Mouse (Mus musculus): ENCODE results near the gene Rhoh. TPM values are rescaled to one million over a fixed set of nuclear protein-coding genes. Genes with fewer than 3 reads are reported as not detected.

The Rhoh gene
- polyA plus RNA-seq, 1 experiment from 2014 or later, result 2.5 TPM

DNA sequence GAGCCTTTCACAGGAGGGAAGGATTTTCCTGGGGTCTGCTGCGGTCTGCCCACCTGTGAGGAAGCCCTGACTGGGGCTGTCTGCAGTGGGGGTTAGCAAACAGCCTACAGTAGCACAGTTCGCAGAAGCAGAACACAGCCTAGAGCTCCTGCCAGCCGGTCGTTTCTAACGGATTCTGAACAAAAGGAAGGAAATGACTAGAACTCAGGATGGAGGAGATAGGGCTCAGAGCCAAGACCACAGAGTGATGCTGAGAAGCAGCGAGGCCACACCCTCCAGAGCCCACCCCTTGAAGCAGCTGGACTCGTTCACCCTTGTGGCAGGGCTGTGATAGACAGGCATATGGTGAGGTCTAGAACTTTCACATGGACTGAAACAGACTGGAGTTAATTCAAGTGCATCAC lies 39.9 kb downstream of the Rhoh start:
- no peak overlapping the region for H3K4me3 ChIP-seq
- WGBS (ENCODE audit: insufficient replicate concordance), result 14% methylated on average over 7 of the region's 7 CpGs
- H3K9ac ChIP-seq, result no peak overlapping the region
- peak; percentile 77 for ATAC-seq
- no peak overlapping the region for H3K27ac ChIP-seq
- peaks cover 19% of the 10 kb centered on the region for H3K4me1 ChIP-seq
- H3K36me3 ChIP-seq, result no peaks in the 10 kb centered on the region
- H3K9me3 ChIP-seq (replicated peaks), result peaks cover 18% of the 10 kb centered on the region; the same call in 1 of the 2 replicates
- H3K27me3 ChIP-seq (replicated peaks), result no peaks in the 10 kb centered on the region
- H3K4me2 ChIP-seq, result no peak overlapping the region

DNA sequence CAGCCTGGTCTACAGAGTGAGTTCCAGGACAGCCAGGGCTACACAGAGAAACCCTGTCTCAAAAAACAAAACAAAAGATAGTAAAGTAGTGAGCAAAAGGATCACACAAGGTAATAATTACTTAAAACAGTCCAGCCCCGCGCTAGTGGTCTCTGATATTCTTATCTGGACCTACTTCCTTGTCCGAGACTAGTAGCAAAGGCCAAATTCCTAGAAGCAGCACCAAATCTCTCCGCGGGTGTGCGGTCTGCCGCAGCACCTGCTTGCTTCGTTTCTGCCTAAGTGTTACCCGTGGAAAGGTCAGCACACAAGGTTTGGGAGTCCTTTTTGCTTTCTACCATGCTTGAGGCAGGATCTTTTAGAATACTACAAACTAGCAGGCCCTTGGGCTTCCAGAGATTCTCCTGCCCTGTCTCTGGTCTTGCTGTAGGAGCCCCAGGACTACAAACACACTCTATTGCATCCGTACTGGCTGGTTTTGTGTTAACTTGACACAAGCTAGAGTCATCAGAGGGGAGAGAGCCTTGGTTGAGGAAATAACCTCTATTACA lies 40.9 kb downstream of the Rhoh start:
- Histone ChIP-seq H3K9ac (no peak overlapping the region), H3K36me3 (no peaks in the 10 kb centered on the region), H3K9me3 (replicated peaks) (peaks cover 18% of the 10 kb centered on the region; the same call in 1 of the 2 replicates), H3K4me1 (peaks cover 19% of the 10 kb centered on the region), H3K4me2 (no peak overlapping the region), H3K27ac (no peak overlapping the region), H3K27me3 (replicated peaks) (no peaks in the 10 kb centered on the region), H3K4me3 (no peak overlapping the region)
- WGBS (ENCODE audit: insufficient replicate concordance), result 24% methylated on average over 10 of the region's 10 CpGs
- ATAC-seq, result no peak

DNA sequence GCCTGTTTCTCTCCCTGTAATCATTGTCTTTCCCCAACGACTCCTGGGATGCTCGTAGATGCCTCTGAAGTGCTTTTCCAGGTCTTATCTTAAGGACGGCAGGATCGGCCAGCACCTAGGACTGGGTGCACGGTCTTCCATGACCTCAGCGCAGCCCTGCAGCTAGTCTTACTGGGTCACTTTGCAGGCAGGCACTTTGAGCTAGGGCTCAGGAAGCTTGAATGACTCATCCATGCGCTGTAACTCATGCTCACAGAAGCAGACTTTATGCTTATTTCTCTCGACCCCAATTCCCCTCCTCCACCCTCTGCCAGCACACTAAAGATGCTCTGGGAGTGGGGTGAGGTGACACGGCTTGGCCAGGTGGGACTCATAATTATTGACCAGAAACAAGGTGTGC lies 41.8 kb downstream of the Rhoh start:
- Histone ChIP-seq H3K4me1 (peaks cover 19% of the 10 kb centered on the region), H3K9ac (no peak overlapping the region), H3K9me3 (replicated peaks) (peaks cover 18% of the 10 kb centered on the region; the same call in 1 of the 2 replicates), H3K27ac (no peak overlapping the region), H3K36me3 (no peaks in the 10 kb centered on the region), H3K4me3 (no peak overlapping the region), H3K27me3 (replicated peaks) (no peaks in the 10 kb centered on the region), H3K4me2 (no peak overlapping the region)
- ATAC-seq, result no peak
- WGBS (ENCODE audit: insufficient replicate concordance), result 75% methylated on average over 9 of the region's 9 CpGs

DNA sequence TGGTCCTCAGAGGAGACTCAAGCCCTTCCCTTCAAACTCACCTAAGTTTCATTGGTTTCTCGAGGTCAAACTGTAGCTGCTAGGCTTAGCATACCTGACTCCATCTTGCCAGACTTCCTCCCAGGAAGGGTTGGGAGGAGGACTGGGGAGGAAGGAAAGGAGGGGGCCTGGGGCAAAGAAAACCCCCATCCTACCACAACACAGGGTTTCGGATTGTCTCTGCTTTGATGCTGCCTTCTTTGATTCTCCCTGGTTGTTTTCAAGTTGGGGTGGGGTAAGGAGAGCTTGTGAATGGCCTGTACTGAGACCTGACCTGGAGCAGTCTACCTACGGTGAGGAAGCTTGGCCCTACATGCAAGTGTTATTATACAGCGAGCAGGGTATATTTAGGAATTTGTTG lies 43.5 kb downstream of the Rhoh start:
- H3K4me2 ChIP-seq, result no peak overlapping the region
- H3K27me3 ChIP-seq (replicated peaks), result no peaks in the 10 kb centered on the region
- peaks cover 19% of the 10 kb centered on the region for H3K4me1 ChIP-seq
- no peak overlapping the region for H3K27ac ChIP-seq
- no peak overlapping the region for H3K9ac ChIP-seq
- H3K36me3 ChIP-seq, result no peaks in the 10 kb centered on the region
- no peak overlapping the region for H3K4me3 ChIP-seq
- H3K9me3 ChIP-seq (replicated peaks), result peaks cover 18% of the 10 kb centered on the region; the same call in 1 of the 2 replicates
- 64% methylated on average over 4 of the region's 4 CpGs for WGBS (ENCODE audit: insufficient replicate concordance)
- no peak for ATAC-seq

DNA sequence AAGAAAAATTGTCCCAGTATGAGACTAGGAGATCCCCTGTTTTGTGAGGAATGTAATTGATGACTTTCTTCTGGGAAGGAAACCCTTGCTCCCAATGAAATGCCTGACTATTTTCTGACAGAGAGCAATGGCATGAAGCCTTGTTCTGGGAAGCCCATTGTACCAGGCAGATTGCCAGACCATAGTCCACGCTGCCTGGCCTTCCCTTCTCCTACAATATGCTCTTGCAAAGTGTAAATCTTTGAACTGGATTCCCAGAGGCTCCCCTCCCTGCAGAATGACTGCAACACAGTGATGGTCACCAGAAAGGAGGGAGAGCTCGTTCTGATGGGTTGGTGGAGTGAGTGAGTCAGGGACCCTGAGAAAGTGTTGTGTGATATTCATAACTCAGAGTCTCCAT lies 47.7 kb downstream of the Rhoh start:
- H3K36me3 ChIP-seq, result no peaks in the 10 kb centered on the region
- no peaks in the 10 kb centered on the region for H3K27me3 ChIP-seq (replicated peaks)
- H3K4me1 ChIP-seq, result 0 out of 2 replicates have a peak, but pooled peaks cover 4% of the 10 kb centered on the region
- no peak overlapping the region for H3K4me3 ChIP-seq
- ATAC-seq, result no peak
- H3K9ac ChIP-seq, result no peak overlapping the region
- H3K27ac ChIP-seq, result no peak overlapping the region
- WGBS (ENCODE audit: insufficient replicate concordance), result 63% methylated on average over 2 of the region's 2 CpGs
- 0 out of 2 replicates have a peak, but pooled peaks cover 6% of the 10 kb centered on the region for H3K9me3 ChIP-seq (replicated peaks)
- H3K4me2 ChIP-seq, result no peak overlapping the region

DNA sequence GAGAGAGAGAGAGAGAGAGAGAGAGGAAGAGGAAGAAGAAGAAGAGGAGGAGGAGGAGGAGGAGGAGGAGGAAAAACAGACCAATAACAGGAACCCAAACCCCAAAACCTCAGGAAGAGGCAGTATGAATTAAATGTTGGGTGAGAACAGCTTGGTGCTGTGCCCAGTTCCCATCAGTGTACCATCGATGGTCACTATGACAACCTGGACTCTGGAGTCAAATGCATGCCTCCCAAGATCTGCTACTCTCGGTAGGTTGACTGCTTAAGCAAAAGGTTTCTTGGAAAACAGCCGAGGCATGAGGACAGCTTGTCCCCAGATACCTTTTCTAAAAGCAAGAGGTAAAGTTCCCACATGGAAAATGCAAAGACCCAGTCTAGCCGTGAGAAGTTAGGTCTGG lies 48.3 kb downstream of the Rhoh start:
- Histone ChIP-seq H3K4me3 (no peak overlapping the region), H3K4me1 (0 out of 2 replicates have a peak, but pooled peaks cover 4% of the 10 kb centered on the region), H3K27ac (no peak overlapping the region), H3K4me2 (no peak overlapping the region), H3K9me3 (replicated peaks) (0 out of 2 replicates have a peak, but pooled peaks cover 3% of the 10 kb centered on the region), H3K36me3 (no peaks in the 10 kb centered on the region), H3K9ac (no peak overlapping the region), H3K27me3 (replicated peaks) (no peaks in the 10 kb centered on the region)
- no peak for ATAC-seq
- 61% methylated on average over 4 of the region's 4 CpGs for WGBS (ENCODE audit: insufficient replicate concordance)

DNA sequence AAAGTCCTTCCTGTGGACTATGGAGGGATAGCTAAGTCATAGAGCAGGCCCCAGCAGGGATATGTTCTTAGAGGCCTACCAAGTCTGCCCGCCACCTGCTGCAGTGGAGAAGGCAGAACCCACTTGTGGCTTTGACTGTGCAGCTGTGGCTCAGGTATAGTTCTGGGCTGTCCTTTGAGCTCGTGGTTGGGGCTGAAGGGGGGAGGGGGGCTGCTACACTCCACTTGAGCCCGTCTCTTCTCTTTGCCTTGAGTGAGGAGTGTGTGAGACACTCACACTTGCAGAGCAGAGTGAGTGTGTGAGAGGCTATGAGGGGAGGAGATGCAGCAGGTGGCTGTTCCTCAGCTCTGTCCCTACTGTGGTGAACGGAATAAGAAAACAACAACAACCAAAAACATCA lies 49.4 kb downstream of the Rhoh start:
- Histone ChIP-seq H3K4me1 (0 out of 2 replicates have a peak, but pooled peaks cover 4% of the 10 kb centered on the region), H3K4me2 (no peak overlapping the region), H3K27me3 (replicated peaks) (no peaks in the 10 kb centered on the region), H3K9ac (no peak overlapping the region), H3K27ac (no peak overlapping the region), H3K36me3 (no peaks in the 10 kb centered on the region), H3K9me3 (replicated peaks) (no peaks in the 10 kb centered on the region), H3K4me3 (no peak overlapping the region)
- WGBS (ENCODE audit: insufficient replicate concordance), result 53% methylated on average over 4 of the region's 4 CpGs
- no peak for ATAC-seq

DNA sequence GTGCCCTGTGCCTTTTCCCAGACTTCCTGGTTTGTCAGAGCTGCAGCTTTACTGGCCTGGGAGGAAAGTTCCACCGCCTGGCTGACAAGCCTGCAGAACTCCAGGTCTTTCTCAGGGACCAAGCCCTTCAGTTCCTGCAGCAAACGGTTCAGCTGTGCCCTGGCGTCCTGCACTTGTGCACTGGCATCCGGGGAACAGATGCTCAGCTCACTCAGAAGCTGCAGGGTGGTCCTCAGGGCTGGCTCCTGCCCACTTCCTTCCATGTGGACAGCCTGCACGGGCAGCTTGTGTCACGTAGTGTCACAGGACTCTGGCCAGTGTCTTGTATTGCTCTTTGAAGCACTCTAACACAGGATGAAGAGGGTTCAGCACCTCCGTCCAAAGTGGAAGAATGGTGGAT lies 50.7 kb downstream of the Rhoh start:
- 45% methylated on average over 7 of the region's 7 CpGs for WGBS (ENCODE audit: insufficient replicate concordance)
- ATAC-seq, result no peak
- no peaks in the 10 kb centered on the region for H3K27me3 ChIP-seq (replicated peaks)
- H3K9ac ChIP-seq, result no peak overlapping the region
- H3K4me2 ChIP-seq, result no peak overlapping the region
- H3K36me3 ChIP-seq, result no peaks in the 10 kb centered on the region
- no peak overlapping the region for H3K27ac ChIP-seq
- no peak overlapping the region for H3K4me3 ChIP-seq
- H3K9me3 ChIP-seq (replicated peaks), result no peaks in the 10 kb centered on the region
- H3K4me1 ChIP-seq, result 0 out of 2 replicates have a peak, but pooled peaks cover 4% of the 10 kb centered on the region

DNA sequence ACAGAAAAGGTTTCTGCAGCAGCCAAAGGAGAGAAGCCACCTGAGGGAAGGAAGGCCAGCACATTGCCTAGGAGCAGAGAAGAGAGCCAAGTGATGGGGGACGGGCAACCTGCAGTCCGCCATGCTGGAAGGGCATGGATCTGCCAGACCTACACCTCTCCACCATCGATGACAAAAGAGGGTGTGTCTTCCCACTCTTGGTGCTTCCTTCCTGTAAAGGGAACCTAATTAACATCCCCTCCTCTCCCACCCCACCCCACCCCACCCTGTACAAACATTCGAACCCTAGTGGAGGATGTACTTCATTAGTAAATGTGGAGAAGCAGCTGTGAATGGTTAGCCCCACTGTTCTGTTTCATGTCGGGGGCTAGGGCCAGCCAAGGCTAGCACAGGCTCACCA lies 51.2 kb downstream of the Rhoh start:
- Histone ChIP-seq H3K4me2 (no peak overlapping the region), H3K36me3 (no peaks in the 10 kb centered on the region), H3K4me3 (no peak overlapping the region), H3K9me3 (replicated peaks) (no peaks in the 10 kb centered on the region), H3K9ac (no peak overlapping the region), H3K27me3 (replicated peaks) (no peaks in the 10 kb centered on the region), H3K4me1 (0 out of 2 replicates have a peak, but pooled peaks cover 4% of the 10 kb centered on the region), H3K27ac (no peak overlapping the region)
- no peak for ATAC-seq
- 65% methylated on average over 5 of the region's 5 CpGs for WGBS (ENCODE audit: insufficient replicate concordance)

DNA sequence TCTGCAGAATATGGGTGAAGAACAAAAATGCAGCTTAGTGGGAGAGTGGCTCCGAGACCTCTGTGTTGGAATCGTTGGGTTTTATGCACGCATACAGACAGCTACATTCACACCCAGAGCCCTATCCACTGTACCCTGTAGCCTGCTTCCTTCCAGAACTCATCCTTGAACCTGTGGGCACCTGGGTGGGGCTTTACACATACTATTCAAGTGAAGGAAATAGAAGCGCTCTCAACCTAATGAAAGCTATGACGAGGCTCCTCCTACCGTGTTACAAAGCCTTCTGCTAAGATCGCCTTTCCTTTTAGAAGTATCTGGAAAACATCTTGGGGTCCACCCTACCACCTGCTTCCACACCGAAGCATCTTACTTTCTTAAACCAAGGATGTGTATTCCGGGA lies 52.1 kb downstream of the Rhoh start:
- Histone ChIP-seq H3K36me3 (no peaks in the 10 kb centered on the region), H3K4me1 (0 out of 2 replicates have a peak, but pooled peaks cover 4% of the 10 kb centered on the region), H3K4me2 (no peak overlapping the region), H3K9ac (no peak overlapping the region), H3K27me3 (replicated peaks) (no peaks in the 10 kb centered on the region), H3K27ac (no peak overlapping the region), H3K4me3 (no peak overlapping the region), H3K9me3 (replicated peaks) (no peaks in the 10 kb centered on the region)
- 72% methylated on average over 9 of the region's 9 CpGs for WGBS (ENCODE audit: insufficient replicate concordance)
- ATAC-seq, result no peak

DNA sequence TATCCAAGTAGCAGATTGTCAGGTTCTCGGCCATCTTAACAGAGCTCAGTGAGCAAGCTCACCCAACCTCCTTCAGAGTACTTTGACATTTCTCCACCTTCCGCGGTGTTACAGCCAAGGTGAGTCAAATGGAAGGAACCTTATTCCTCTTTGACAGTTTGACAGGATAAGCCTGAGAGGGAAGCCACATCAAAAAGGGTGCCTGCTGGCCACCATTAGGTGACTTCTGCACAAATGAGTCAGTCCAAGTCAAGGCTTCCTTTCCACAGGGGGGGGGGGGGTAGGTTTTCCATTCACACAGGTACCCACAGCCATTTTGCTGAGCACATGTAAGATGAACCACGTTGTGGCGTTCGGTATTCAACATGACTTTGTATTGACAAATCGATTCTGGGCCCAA lies 53.3 kb downstream of the Rhoh start:
- Histone ChIP-seq H3K27me3 (replicated peaks) (no peaks in the 10 kb centered on the region), H3K9ac (no peak overlapping the region), H3K36me3 (no peaks in the 10 kb centered on the region), H3K4me3 (no peak overlapping the region), H3K4me2 (no peak overlapping the region), H3K4me1 (peaks cover 11% of the 10 kb centered on the region; the same call in 1 of the 2 replicates), H3K9me3 (replicated peaks) (no peaks in the 10 kb centered on the region), H3K27ac (no peak overlapping the region)
- 83% methylated on average over 7 of the region's 7 CpGs for WGBS (ENCODE audit: insufficient replicate concordance)
- no peak for ATAC-seq

DNA sequence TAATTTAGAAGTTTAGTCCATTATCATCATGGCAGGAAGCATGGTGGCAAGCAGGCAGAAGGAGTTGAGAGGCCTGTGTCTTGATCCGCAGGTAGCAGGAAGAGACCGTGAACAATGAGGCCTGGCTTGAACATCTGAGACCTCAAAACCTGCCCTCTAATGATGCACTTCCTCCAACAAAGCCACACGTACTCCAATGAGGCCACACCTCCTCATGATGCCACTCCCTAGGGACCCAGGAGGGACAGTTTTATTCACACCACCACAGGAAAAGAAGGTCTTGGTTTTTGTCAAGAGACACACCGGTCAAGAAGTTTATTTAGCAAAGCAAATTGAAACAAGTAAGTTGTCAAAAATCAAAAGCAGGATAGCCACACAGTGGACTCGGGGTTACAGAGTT lies 55.9 kb downstream of the Rhoh start:
- H3K9me3 ChIP-seq (replicated peaks), result no peaks in the 10 kb centered on the region
- no peaks in the 10 kb centered on the region for H3K36me3 ChIP-seq
- no peak overlapping the region for H3K9ac ChIP-seq
- H3K4me2 ChIP-seq, result no peak overlapping the region
- H3K4me1 ChIP-seq, result peaks cover 12% of the 10 kb centered on the region; the same call in 1 of the 2 replicates
- 76% methylated on average over 5 of the region's 5 CpGs for WGBS (ENCODE audit: insufficient replicate concordance)
- H3K27me3 ChIP-seq (replicated peaks), result no peaks in the 10 kb centered on the region
- H3K27ac ChIP-seq, result no peak overlapping the region
- ATAC-seq, result no peak
- no peak overlapping the region for H3K4me3 ChIP-seq

DNA sequence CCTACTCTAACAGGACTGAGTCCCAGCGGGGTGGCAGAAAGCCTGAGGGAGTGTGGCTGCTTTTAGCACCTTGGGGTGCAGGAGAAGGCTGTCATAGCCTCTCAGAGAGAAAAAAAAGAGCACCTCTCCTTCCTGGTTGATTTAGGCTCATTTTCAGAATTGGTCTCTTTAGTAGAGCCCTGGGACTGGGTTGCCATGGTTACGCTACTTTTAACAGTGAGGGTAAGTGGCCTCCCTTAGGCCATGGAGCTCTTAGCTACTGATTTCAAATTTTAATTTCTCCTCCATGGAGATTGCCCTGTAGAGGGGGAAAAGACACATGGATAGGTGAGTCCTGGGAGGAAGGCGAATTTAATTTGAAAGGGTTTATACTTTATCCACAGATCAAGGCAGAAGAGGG lies 57.6 kb downstream of the Rhoh start:
- no peak overlapping the region for H3K27ac ChIP-seq
- H3K9ac ChIP-seq, result no peak overlapping the region
- H3K4me3 ChIP-seq, result no peak overlapping the region
- WGBS (ENCODE audit: insufficient replicate concordance), result 67% methylated on average over 3 of the region's 3 CpGs
- H3K27me3 ChIP-seq (replicated peaks), result no peaks in the 10 kb centered on the region
- no peak for ATAC-seq
- H3K9me3 ChIP-seq (replicated peaks), result no peaks in the 10 kb centered on the region
- H3K36me3 ChIP-seq, result no peaks in the 10 kb centered on the region
- H3K4me2 ChIP-seq, result no peak overlapping the region
- peaks cover 9% of the 10 kb centered on the region; the same call in 1 of the 2 replicates for H3K4me1 ChIP-seq

Data from liver, embryonic 12.5 days (tissue).